In genomic region chr12:76196709-76197054, GRCm38 (mm10) we compare ENCODE assay signal across 7 mouse cellular contexts. TPM values are rescaled to one million over a fixed set of nuclear protein-coding genes. Genes with fewer than 3 reads are reported as not detected.
A peak's percentile ranks its signal among the peaks of the same experiment; 100 is the strongest.
DNase-seq lines count a peak whose midpoint lies in the region; ATAC-seq lines count a peak whose summit lies in the region.

No protein-coding gene starts in this region.

- intact Hi-C loops in gastrocnemius, postnatal 14 days (cut with DNase I; ENCODE audit: low total_unique reads): loop anchor here (5.0 kb wide), 1 partner anchor 409 kb away; no protein-coding TSS in a partner anchor

- peak; percentile 89 for ATAC-seq in inflammation-experienced regulatory T-cells, adult 6 months
- ATAC-seq in megakaryocyte progenitor cell, adult 5-6 weeks (replicated peaks; ENCODE audit: poor library complexity): peak; percentile 89

- DNase-seq in adrenal gland, adult (ENCODE audit: inconsistent age in 2 of 2, low spot score in 1 of 2): peak; percentile 77 to 94
- DNase-seq in embryo, embryonic 10 days (ENCODE audit: low spot score): peak; percentile 80
- DNase-seq in gastrocnemius, postnatal 14 days: peak; percentile 29
- DNase-seq in left cerebral cortex, adult 9 months (ENCODE audit: low spot score in 2 of 2): peak; percentile 51 to 90
- peak; percentile 47 for DNase-seq in right cerebral cortex, postnatal 14 days

RNA-seq across cellular contexts. Expression of gene Esr2, which starts 19.6 kb away (rescaled TPM):
- not detected for total RNA-seq in gastrocnemius, postnatal 14 days (2021)
- polyA plus RNA-seq in inflammation-experienced regulatory T-cells, adult 6 months (2017; shearing (Covaris generic)): not detected
- not detected in 2 replicates for total RNA-seq in megakaryocyte progenitor cell, adult 5-6 weeks (2015)
- not detected in 2 replicates for total RNA-seq in megakaryocyte progenitor cell, adult 5-6 weeks (2017)

RNA-seq across cellular contexts. Expression of gene Tex21, which starts 49.9 kb away (rescaled TPM):
- total RNA-seq in gastrocnemius, postnatal 14 days (2021): not detected
- not detected for polyA plus RNA-seq in inflammation-experienced regulatory T-cells, adult 6 months (2017; shearing (Covaris generic))
- total RNA-seq in megakaryocyte progenitor cell, adult 5-6 weeks (2015): not detected in 2 replicates
- total RNA-seq in megakaryocyte progenitor cell, adult 5-6 weeks (2017): 0.14 TPM in 1 of 2 replicates, not detected in the other

RNA-seq across cellular contexts. Expression of gene Mthfd1, which starts 58.4 kb away (rescaled TPM):
- total RNA-seq in gastrocnemius, postnatal 14 days (2021): 10 to 100 TPM; 31.4 to 40.6 TPM
- 10 to 100 TPM; 25.9 to 29.2 (median 29.0) TPM for polyA plus RNA-seq in inflammation-experienced regulatory T-cells, adult 6 months (2017; shearing (Covaris generic))
- total RNA-seq in megakaryocyte progenitor cell, adult 5-6 weeks (2015): 90.1 and 113 TPM in 2 replicates
- total RNA-seq in megakaryocyte progenitor cell, adult 5-6 weeks (2017): 137 and 191 TPM in 2 replicates

Comparison
In these comparisons a context has a peak if more than half of its experiments do, and no peak if none do; other contexts are left out.
1. Peak in every context shown above with its lines: DNase-seq and ATAC-seq.
2. DNase-seq: peak in every context shown above with its lines; median percentile 86 in adrenal gland, adult; 80 in embryo, embryonic 10 days; 70 in left cerebral cortex, adult 9 months; 47 in right cerebral cortex, postnatal 14 days; 29 in gastrocnemius, postnatal 14 days.